Mouse (Mus musculus) heart, postnatal 36 days (tissue): Measurements from ENCODE around the gene Jun. TPM values are rescaled to one million over a fixed set of nuclear protein-coding genes. Genes with fewer than 3 reads are reported as not detected.
A peak's percentile ranks its signal among the peaks of the same experiment; 100 is the strongest.

Experiments
- DNase-seq, 2 experiments: peaks; one replicate each; pipeline ENCODE4 v3.0.0; 2021 to 2022
- intact Hi-C: fragments of 180-260 bp; cut with DNase I; formaldehyde crosslinking; loops from one replicate; pipeline ENCODE4 v1.15.1; 2025
- total RNA-seq, 2 experiments: library from RNA; stranded (reverse); gene quantifications; 2 replicates each; pipeline ENCODE4 v1.2.3; 2021

Gene Jun
- total RNA-seq, 2 experiments from 2014 or later, result 46.7 to 63.5 TPM

GRCm38 (mm10) chr4:95075591-95076002, 23.6 kb upstream of the Jun start:
- intact Hi-C loops, result no loop called here
- no peak for DNase-seq

- intact Hi-C loops, result no loop called here
- DNase-seq, result no peak
Measured at GRCm38 (mm10) chr4:95074319-95074718, 22.3 kb upstream of the Jun start.

DNA sequence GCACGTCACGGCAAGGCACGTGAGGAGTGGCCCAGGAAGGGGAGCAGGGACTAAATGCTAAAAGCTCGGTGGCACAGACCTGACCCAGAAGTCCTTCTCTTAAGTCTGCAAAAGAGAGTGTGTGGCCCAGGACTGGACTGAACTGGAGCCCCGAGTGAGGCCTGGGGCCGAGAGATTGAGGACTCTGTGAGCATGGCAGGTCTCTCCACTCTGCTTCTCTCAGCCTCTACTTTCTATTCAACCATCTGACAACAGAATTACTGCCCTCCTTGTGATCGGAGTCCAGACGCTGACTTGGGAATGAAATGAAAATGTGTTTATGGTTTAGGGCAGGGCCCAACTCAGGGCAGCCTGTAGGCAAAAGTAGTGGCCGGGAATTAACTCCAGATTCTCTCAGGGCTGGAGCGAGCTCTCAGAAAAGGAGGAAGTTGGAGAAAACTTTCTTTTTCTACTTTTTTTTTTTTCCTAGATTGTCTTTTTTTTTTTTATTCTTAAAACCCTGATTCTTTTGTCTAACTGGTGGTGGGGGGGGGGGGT, 21.3 kb upstream of the Jun start:
- intact Hi-C loops, result no loop called here
- no peak for DNase-seq

DNA sequence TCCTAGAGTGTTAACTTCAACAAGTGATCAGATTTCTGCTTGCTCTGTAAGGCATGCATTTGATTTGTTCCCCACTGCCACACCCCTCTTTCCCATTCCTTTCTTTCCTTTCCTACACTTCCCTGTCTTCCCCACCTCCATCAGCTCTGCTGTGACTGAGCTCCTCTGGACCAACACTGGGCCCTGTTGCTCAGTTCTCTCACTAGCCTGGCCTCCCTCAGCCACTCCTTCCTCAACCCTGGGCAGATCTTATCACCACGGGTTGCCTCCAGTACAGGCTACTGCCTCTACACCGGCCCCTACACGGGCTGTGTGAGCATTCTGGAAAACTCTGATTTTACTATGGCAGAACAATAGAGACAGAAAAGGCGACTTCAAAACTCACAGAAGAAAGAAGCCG, 18.4 kb upstream of the Jun start:
- intact Hi-C loops, result no loop called here
- DNase-seq, result no peak

- intact Hi-C loops, result no loop called here
- no peak for DNase-seq
Measured at GRCm38 (mm10) chr4:95068045-95068948, 16.3 kb upstream of the Jun start.

GRCm38 (mm10) chr4:95063609-95064210, 11.7 kb upstream of the Jun start:
- intact Hi-C loops, result no loop called here
- DNase-seq, result no peak

GRCm38 (mm10) chr4:95062873-95063272, 10.9 kb upstream of the Jun start:
- intact Hi-C loops, result no loop called here

DNA sequence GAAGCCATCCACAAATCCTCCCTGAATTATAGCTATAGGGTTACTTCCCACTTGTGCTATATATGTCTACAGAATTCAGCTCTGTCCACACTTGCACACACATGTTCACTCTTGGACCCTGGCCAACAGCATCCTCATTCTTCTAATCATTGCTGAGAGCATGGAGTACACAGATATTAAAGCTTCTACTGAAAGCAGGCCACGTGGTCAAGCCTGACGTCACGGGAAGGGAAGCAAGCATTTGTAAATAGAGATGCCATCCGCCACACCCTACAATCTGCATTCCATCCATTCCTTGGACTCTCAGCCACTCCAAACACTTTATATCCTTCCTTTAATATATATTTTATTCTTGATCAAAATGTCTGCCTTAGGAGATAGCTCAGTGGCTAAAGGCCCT, 5.2 kb upstream of the Jun start:
- no peak for DNase-seq
- intact Hi-C loops, result no loop called here

More at GRCm38 (mm10) chr4:95062873-95063272, 10.9 kb upstream of the Jun start:
- no peak for DNase-seq

GRCm38 (mm10) chr4:95055276-95055675, 3.3 kb upstream of the Jun start:
- intact Hi-C loops, result no loop called here
- DNase-seq, result no peak

DNA sequence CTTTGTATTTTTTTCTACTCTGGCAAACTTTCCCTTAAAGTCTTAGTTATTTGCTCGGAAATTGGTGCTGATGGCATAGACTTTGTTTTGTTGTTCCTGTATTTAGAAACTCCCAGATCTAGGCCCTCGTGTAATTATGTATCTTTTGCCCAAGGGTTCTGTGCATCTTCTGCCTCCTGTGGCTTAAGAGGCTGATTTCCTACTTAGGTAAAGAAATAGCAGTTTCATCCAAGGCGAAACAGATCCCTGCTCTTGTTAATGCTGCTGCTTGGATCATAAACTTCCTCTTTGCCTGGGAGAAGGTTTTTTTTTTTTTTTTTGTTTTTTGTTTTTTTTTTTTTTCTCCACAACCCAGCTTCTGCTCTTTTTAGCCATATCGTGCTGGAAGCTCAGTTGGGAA, 2.3 kb upstream of the Jun start:
- DNase-seq, result no peak
- intact Hi-C loops, result loop anchor here (5.0 kb wide), 4 partner anchors 228 to 688 kb away; no protein-coding TSS in a partner anchor

GRCm38 (mm10) chr4:95053791-95054117, 1.7 kb upstream of the Jun start:
- intact Hi-C loops, result loop anchor here (1.0 to 5.0 kb wide), 9 partner anchors 27 to 818 kb away; partner anchors contain the start of gene Fggy
- DNase-seq, result peak; percentile 70 to 76

- intact Hi-C loops, result loop anchor here (1.0 to 5.0 kb wide), 9 partner anchors 28 to 818 kb away; partner anchors contain the start of gene Fggy
- DNase-seq, result peak; percentile 90 to 93
Measured at GRCm38 (mm10) chr4:95053041-95053790, 1.2 kb upstream of the Jun start.

DNA sequence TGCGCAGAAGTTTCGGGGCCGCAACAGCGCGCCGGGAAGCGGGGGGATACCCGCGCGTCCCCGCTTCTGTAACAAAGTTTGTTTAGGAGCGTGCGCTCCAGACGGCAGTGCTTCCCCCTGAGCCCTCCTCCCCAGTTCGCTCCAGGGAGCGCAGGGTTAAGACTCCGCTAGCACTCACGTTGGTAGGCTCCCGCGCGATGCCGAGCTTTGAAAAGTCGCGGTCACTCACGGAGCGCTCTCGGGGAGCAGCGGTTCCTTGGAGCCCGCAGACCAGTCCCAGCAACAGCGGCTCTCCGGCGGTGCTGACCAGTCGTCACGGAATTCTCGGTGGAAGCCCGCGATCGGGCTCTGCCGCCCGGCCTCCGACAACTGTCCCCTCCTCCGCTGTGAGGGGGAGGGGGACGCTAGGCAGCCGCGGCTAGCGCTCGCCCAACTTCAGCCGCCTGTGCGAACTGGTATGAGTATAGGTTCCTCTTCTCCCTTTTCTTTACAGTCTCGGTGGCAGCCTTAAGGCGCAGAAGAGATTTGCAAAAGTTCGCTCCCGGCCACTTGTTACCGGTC, 631 bp downstream of the Jun start:
- intact Hi-C loops, result loop anchor here (5.0 kb wide), 4 partner anchors 231 to 691 kb away; no protein-coding TSS in a partner anchor
- DNase-seq, result no peak

DNA sequence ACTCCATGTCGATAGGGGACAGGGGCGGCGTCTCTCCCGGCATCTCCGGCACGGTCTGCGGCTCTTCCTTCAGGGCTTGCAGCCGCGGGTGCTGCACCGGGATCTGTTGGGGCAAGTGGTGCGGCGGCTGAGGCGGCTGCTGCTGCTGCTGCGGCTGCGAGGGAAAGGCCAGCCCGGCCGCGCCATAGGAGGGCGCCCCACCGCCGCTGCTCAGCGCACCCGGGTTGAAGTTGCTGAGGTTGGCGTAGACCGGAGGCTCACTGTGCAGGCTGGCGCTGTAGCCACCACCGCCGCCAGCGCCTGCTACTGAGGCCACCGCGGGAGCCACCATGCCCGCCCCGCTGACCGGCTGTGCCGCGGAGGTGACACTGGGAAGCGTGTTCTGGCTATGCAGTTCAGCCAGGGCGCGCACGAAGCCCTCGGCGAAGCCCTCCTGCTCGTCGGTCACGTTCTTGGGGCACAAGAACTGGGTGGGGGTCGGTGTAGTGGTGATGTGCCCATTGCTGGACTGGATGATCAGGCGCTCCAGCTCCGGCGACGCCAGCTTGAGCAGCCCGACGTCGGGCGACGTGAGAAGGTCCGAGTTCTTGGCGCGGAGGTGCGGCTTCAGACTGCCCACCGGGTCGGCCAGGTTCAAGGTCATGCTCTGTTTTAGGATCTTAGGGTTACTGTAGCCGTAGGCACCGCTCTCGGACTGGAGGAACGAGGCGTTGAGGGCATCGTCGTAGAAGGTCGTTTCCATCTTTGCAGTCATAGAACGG, 1.3 kb downstream of the Jun start:
- DNase-seq, result peak; percentile 79 to 82
- intact Hi-C loops, result loop anchor here (5.0 kb wide), 4 partner anchors 232 to 692 kb away; no protein-coding TSS in a partner anchor

- intact Hi-C loops, result loop anchor here (5.0 kb wide), 4 partner anchors 232 to 692 kb away; no protein-coding TSS in a partner anchor
- peak; percentile 88 to 89 for DNase-seq
Measured at GRCm38 (mm10) chr4:95049884-95050517, 2.0 kb downstream of the Jun start.

DNA sequence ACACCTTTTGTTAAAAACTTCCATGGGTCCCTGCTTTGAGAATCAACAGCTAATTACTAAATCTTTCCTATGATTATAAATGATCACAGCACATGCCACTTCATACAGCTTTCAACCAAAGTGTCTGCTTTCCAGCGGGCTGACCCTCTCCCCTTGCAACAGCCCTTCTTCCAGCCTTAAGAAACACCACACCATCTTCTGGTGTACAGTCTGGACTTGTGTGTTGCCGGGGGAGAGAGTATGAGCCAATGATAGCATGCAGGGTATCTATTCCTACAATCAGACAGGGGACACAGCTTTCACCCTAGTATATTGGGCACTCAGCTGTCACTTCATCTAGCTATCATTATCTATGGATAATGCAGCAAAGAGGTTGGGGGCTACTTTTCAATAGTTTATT, 2.9 kb downstream of the Jun start:
- DNase-seq, result no peak
- intact Hi-C loops, result no loop called here

DNA sequence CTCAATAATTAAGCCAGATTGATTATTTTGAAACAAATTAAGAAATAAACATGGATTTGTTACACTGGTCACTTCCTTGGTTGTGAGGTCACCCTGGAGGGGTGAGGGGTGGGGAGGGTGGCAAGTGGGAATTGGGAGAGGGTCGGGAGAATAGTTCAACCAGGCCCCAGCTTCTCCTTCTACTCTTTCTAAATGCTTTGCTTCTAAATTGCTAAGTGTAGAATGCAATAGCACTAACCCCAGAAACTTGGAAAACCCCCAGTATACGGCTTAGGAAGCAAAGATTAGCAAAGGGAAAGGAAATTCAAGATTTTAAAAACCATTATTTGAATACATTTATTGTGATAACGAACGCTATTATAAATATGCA, 3.3 kb downstream of the Jun start:
- DNase-seq, result no peak
- intact Hi-C loops, result no loop called here

- no peak for DNase-seq
Measured at GRCm38 (mm10) chr4:95048021-95048730, 3.8 kb downstream of the Jun start.

GRCm38 (mm10) chr4:95045133-95045532, 6.9 kb downstream of the Jun start:
- intact Hi-C loops, result no loop called here

More at GRCm38 (mm10) chr4:95048021-95048730, 3.8 kb downstream of the Jun start:
- intact Hi-C loops, result no loop called here

More at GRCm38 (mm10) chr4:95045133-95045532, 6.9 kb downstream of the Jun start:
- no peak for DNase-seq
